Mouse (Mus musculus): ENCODE measurements around the gene Hic1.

Hic1 gene

GRCm38 (mm10) chr11:75166861-75167642 lies 2.3 kb downstream of the Hic1 start:
- DNase-seq, result peak; percentile 60 to 81

- DNase-seq, result peak in 1 of 2 experiments; percentile 45
Observed at GRCm38 (mm10) chr11:75166193-75166842, 3.0 kb downstream of the Hic1 start.

GRCm38 (mm10) chr11:75165441-75166192 lies 3.7 kb downstream of the Hic1 start:
- peak; percentile 87 to 93 for DNase-seq

GRCm38 (mm10) chr11:75164750-75165149 lies 4.6 kb downstream of the Hic1 start:
- no peak for DNase-seq

GRCm38 (mm10) chr11:75164051-75164450 lies 5.3 kb downstream of the Hic1 start:
- DNase-seq, result no peak

GRCm38 (mm10) chr11:75163379-75163778 lies 5.9 kb downstream of the Hic1 start:
- DNase-seq, result peak; percentile 50 to 55

- no peak for DNase-seq
Observed at GRCm38 (mm10) chr11:75162591-75163080, 6.7 kb downstream of the Hic1 start.

GRCm38 (mm10) chr11:75161417-75162008 lies 7.8 kb downstream of the Hic1 start:
- DNase-seq, result no peak

GRCm38 (mm10) chr11:75160954-75161353 lies 8.4 kb downstream of the Hic1 start:
- DNase-seq, result no peak

- DNase-seq, result peak; percentile 57 to 87
Observed at GRCm38 (mm10) chr11:75159564-75159963, 9.8 kb downstream of the Hic1 start.

- no peak for DNase-seq
Observed at GRCm38 (mm10) chr11:75158432-75158831, 10.9 kb downstream of the Hic1 start.

GRCm38 (mm10) chr11:75157901-75158300 lies 11.4 kb downstream of the Hic1 start:
- peak in 1 of 2 experiments; percentile 20 for DNase-seq

GRCm38 (mm10) chr11:75157037-75157436 lies 12.3 kb downstream of the Hic1 start:
- peak; percentile 52 to 66 for DNase-seq

- no peak for DNase-seq
Observed at GRCm38 (mm10) chr11:75156416-75156815, 12.9 kb downstream of the Hic1 start.

GRCm38 (mm10) chr11:75155985-75156384 lies 13.3 kb downstream of the Hic1 start:
- DNase-seq, result no peak

- peak in 1 of 2 experiments; percentile 12 for DNase-seq
Observed at GRCm38 (mm10) chr11:75154053-75154585, 15.2 kb downstream of the Hic1 start.

GRCm38 (mm10) chr11:75152603-75153557 lies 16.4 kb downstream of the Hic1 start:
- DNase-seq, result peak; percentile 60 to 62

GRCm38 (mm10) chr11:75150346-75150745 lies 19.0 kb downstream of the Hic1 start:
- DNase-seq, result no peak

GRCm38 (mm10) chr11:75148332-75149035 lies 20.8 kb downstream of the Hic1 start:
- DNase-seq, result peak in 1 of 2 experiments; percentile 30

GRCm38 (mm10) chr11:75147846-75148168 lies 21.5 kb downstream of the Hic1 start:
- DNase-seq, result peak; percentile 54 to 58
